Mouse (Mus musculus) lung, adult 2 months (tissue): ENCODE results near the gene Rxfp4.

Experiments used
- CTCF ChIP-seq: fragments of 200-500 bp; IDR thresholded peaks from 2 replicates; pipeline ENCODE4 v1.5.1; 2011; ENCODE audit warnings: mild to moderate bottlenecking, low read length, control low read depth; ENCODE audit not compliant: insufficient read depth
- POLR2A ChIP-seq: fragments of 200-500 bp; IDR thresholded peaks from 2 replicates; pipeline ENCODE4 v1.6.1; 2011; ENCODE audit warnings: low read depth, mild to moderate bottlenecking, control low read depth, low read length, borderline replicate concordance; ENCODE audit errors: extremely low read depth

DNA sequence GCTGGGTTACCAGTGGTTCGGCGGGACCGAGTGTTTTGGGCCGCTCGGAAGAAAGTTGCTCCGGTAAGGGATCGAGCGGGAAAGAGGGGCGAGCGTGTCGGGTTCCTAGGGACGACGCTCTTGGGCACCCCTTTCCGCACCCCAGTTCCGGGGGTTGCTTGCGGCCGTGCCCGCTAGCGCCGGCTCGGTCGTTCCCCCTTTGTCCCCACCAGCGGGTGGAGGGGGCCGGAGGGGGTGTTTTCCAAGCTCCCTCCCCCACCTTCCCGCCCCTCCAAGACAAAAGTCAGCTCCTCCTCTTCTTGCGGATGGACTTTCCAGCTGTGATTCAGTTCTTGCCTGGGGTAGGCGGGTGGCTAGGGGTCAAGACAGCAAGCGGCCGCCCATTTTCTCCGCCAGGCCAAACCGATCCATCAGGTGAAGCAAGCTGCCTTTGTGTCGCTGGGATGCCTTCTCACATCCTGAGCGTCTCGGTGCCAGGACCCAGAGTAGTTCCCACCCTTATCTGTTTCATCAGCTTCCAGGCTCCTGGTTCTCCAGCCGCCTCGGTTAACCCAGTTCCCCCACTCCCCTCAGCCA, 31.3 kb downstream of the Rxfp4 start:
- peak; percentile 50; the same call in 1 of the 2 replicates for TF ChIP-seq POLR2A
- no peak for TF ChIP-seq CTCF
